Comparison of ENCODE assay signal across 9 mouse cellular contexts in the genomic region with DNA sequence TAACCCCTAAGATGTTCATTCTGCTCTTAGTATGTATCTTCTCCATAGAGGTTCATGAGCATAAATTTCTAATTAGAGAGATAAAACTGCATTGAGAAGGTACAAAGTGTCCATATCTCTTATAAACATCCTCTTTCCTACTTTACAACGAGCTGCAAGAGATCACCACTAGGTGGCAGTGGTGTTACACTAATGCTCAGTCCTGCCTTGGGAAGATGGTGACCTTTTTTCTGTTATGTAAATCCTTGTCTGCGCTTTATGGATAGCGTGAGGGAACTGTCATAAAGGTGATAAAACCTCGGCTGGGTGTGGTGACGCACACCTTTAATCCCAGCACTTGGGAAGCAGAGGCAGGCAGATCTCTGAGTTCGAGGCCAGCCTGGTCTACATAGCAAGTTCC.
DNase-seq lines count a peak whose midpoint lies in the region; ATAC-seq and TF ChIP-seq lines count a peak whose summit lies in the region.
"Had no signal": no experiment of that assay in that cellular context is flagged by ENCODE, and none has a peak within 500 bp of the region (broad histone marks: within the 10 kb centered on the region; RNA-seq: fewer than 3 reads in every experiment).

No protein-coding gene starts in this region.

- TF ChIP-seq EP300 in ES-Bruce4 (IDR thresholded peaks at IDR 0.05; ENCODE audit: insufficient read depth, low read depth, low read length) = 0 out of 2 replicates have a peak, but pooled peaks have one; percentile 3
- 0 out of 2 replicates have a peak, but pooled peaks have one; percentile 28 for TF ChIP-seq EP300 in lung, postnatal 0 days (IDR thresholded peaks at IDR 0.05)

- no peak overlapping the region for H3K27ac ChIP-seq in ES-Bruce4 (ENCODE audit: insufficient read depth, low read length)
- no peak overlapping the region for H3K27ac ChIP-seq in bone marrow, adult 2 months (ENCODE audit: control insufficient read depth, insufficient read depth, low read depth, low read length, poor library complexity)
- no peak overlapping the region for H3K27ac ChIP-seq in embryonic fibroblast, embryonic 13.5 days (ENCODE audit: insufficient read depth, low read length)
- H3K27ac ChIP-seq in lung, postnatal 0 days (ENCODE audit: low read length) = no peak overlapping the region
- H3K27ac ChIP-seq: liver, embryonic 15.5 days had no signal

- no peak overlapping the region for H3K9ac ChIP-seq in ES-Bruce4 (ENCODE audit: low read depth, poor library complexity, severe bottlenecking)
- H3K9ac ChIP-seq in lung, postnatal 0 days (replicated peaks; ENCODE audit: low read depth) = no peak overlapping the region
- H3K9ac ChIP-seq: liver, embryonic 15.5 days had no signal

- no peaks in the 10 kb centered on the region for H3K27me3 ChIP-seq in ES-Bruce4 (ENCODE audit: control insufficient read depth, insufficient read depth, low read length, poor library complexity, severe bottlenecking)
- H3K27me3 ChIP-seq in lung, postnatal 0 days (replicated peaks; ENCODE audit: insufficient read depth, low read length) = no peaks in the 10 kb centered on the region
- H3K27me3 ChIP-seq: liver, embryonic 15.5 days had no signal

- H3K4me2 ChIP-seq in lung, postnatal 0 days (replicated peaks; ENCODE audit: low read depth, low read length) = no peak overlapping the region
- H3K4me2 ChIP-seq: liver, embryonic 15.5 days had no signal

- ATAC-seq in lung, postnatal 0 days = peak; percentile 66

- no peaks in the 10 kb centered on the region for H3K36me3 ChIP-seq in ES-Bruce4 (ENCODE audit: control insufficient read depth, insufficient read depth, low read length, poor library complexity, severe bottlenecking)
- H3K36me3 ChIP-seq in lung, postnatal 0 days (ENCODE audit: insufficient read depth, low read length) = no peaks in the 10 kb centered on the region
- H3K36me3 ChIP-seq: liver, embryonic 15.5 days had no signal

- TF ChIP-seq POLR2A in ES-Bruce4 (IDR thresholded peaks at IDR 0.05; ENCODE audit: insufficient read depth, low read length) = no peak
- no peak for TF ChIP-seq POLR2A in bone marrow, adult 2 months (IDR thresholded peaks at IDR 0.05; ENCODE audit: borderline replicate concordance, control insufficient read depth, low read depth, low read length)
- TF ChIP-seq POLR2A in embryonic fibroblast, embryonic 13.5 days (IDR thresholded peaks at IDR 0.05; ENCODE audit: low read depth, low read length) = no peak

- intact Hi-C loops in heart, postnatal 36 days (cut with DNase I) = loop anchor here (1.0 kb wide), 1 partner anchor 439 kb away; no protein-coding TSS in a partner anchor

- peak; percentile 49 for TF ChIP-seq CTCF in ES-Bruce4 (IDR thresholded peaks at IDR 0.05; ENCODE audit: low read depth, low read length)
- peak; percentile 68 for TF ChIP-seq CTCF in bone marrow, adult 2 months (IDR thresholded peaks at IDR 0.05; ENCODE audit: control insufficient read depth, insufficient read depth, low read length)
- TF ChIP-seq CTCF in embryonic fibroblast, embryonic 13.5 days (IDR thresholded peaks at IDR 0.05; ENCODE audit: borderline replicate concordance, insufficient read depth, low read length) = peak; percentile 71; the same call in 1 of the 2 replicates
- peak; percentile 98 for TF ChIP-seq CTCF in lung, postnatal 0 days (IDR thresholded peaks at IDR 0.05)

- no peaks in the 10 kb centered on the region for H3K9me3 ChIP-seq in ES-Bruce4 (replicated peaks; ENCODE audit: control insufficient read depth, insufficient read depth, low read length, poor library complexity, severe bottlenecking)
- H3K9me3 ChIP-seq in lung, postnatal 0 days (ENCODE audit: low read length) = no peaks in the 10 kb centered on the region
- H3K9me3 ChIP-seq: liver, embryonic 15.5 days had no signal

- H3K4me3 ChIP-seq in ES-Bruce4 (ENCODE audit: low read depth, low read length) = no peak overlapping the region
- H3K4me3 ChIP-seq in bone marrow, adult 2 months (replicated peaks; ENCODE audit: control insufficient read depth, low read depth, low read length) = no peak overlapping the region
- no peak overlapping the region for H3K4me3 ChIP-seq in embryonic fibroblast, embryonic 13.5 days (ENCODE audit: insufficient read depth, low read length)
- H3K4me3 ChIP-seq in lung, postnatal 0 days (ENCODE audit: low read depth, low read length) = no peak overlapping the region
- H3K4me3 ChIP-seq: liver, embryonic 15.5 days had no signal

- peaks cover 2% of the 10 kb centered on the region for H3K4me1 ChIP-seq in ES-Bruce4 (ENCODE audit: control insufficient read depth, insufficient read depth, low read length)
- H3K4me1 ChIP-seq in bone marrow, adult 2 months (ENCODE audit: control insufficient read depth, insufficient read depth, low read length) = peaks cover 2% of the 10 kb centered on the region; the same call in 1 of the 2 replicates
- H3K4me1 ChIP-seq in embryonic fibroblast, embryonic 13.5 days (ENCODE audit: control insufficient read depth, insufficient read depth, low read length) = no peaks in the 10 kb centered on the region
- H3K4me1 ChIP-seq in lung, postnatal 0 days (ENCODE audit: insufficient read depth, low read depth, low read length) = no peaks in the 10 kb centered on the region
- H3K4me1 ChIP-seq: liver, embryonic 15.5 days had no signal

- WGBS in bone marrow, adult 2 months = 18% methylated on average over 6 of the region's 6 CpGs
- WGBS in lung, postnatal 0 days = 19% methylated on average over 6 of the region's 6 CpGs

- peak; percentile 77 to 78 for DNase-seq in heart, postnatal 36 days
- DNase-seq in layer of hippocampus, adult 18-20 months (ENCODE audit: low spot score in 2 of 2) = peak; percentile 66 to 93
- DNase-seq in lung, postnatal 0 days (ENCODE audit: low spot score) = peak; percentile 91
- peak; percentile 35 for DNase-seq in ovary, postnatal 36 days (ENCODE audit: low spot score)
- peak; percentile 53 to 84 for DNase-seq in thymus, postnatal 10 days (ENCODE audit: low spot score in 2 of 2)

Comparison
In these comparisons a context has a peak if more than half of its experiments do, and no peak if none do; other contexts are left out.
1. DNase-seq: peak in every context shown above with its lines; median percentile 91 in lung, postnatal 0 days; 80 in layer of hippocampus, adult 18-20 months; 78 in heart, postnatal 36 days; 68 in thymus, postnatal 10 days; 35 in ovary, postnatal 36 days.